Mouse (Mus musculus) embryonic fibroblast, embryonic 13.5 days (primary cell): ENCODE results near the gene Pou2f3. TPM values are rescaled to one million over a fixed set of nuclear protein-coding genes. Genes with fewer than 3 reads are reported as not detected.
A peak's percentile ranks its signal among the peaks of the same experiment; 100 is the strongest.

Experiments
- H3K27ac ChIP-seq: 2 replicates; pipeline ENCODE4 v1.5.1; 2012; ENCODE audit warnings: low read length, control low read depth, inconsistent platforms; ENCODE audit not compliant: insufficient read depth
- H3K4me1 ChIP-seq: 2 replicates; pipeline ENCODE4 v1.6.1; 2011; ENCODE audit warnings: low read length; ENCODE audit not compliant: control insufficient read depth, insufficient read depth
- H3K4me3 ChIP-seq: 2 replicates; pipeline ENCODE4 v1.5.1; 2011; ENCODE audit warnings: mild to moderate bottlenecking, control low read depth, low read length; ENCODE audit not compliant: insufficient read depth
- CTCF ChIP-seq: IDR thresholded peaks from 2 replicates; pipeline ENCODE4 v1.5.1; 2011; ENCODE audit warnings: mild to moderate bottlenecking, control low read depth, low read length, moderate library complexity, borderline replicate concordance; ENCODE audit not compliant: insufficient read depth
- POLR2A ChIP-seq: IDR thresholded peaks from 2 replicates; pipeline ENCODE4 v1.6.1; 2011; ENCODE audit warnings: low read depth, mild to moderate bottlenecking, control low read depth, low read length, moderate library complexity
- polyA plus RNA-seq: library from polyadenylated mRNA; stranded (reverse); fragments of >200 nt; gene quantifications from 2 replicates; pipeline ENCODE4 v1.2.4, GENCODE M21; 2011; ENCODE audit warnings: low read depth; ENCODE audit not compliant: missing spikeins, insufficient read length

The Pou2f3 gene
- polyA plus RNA-seq, 1 experiment, result not detected

- TF ChIP-seq CTCF, result no peak
- no peak for TF ChIP-seq POLR2A
- no peak overlapping the region for H3K4me3 ChIP-seq
- peaks cover 16% of the 10 kb centered on the region for H3K4me1 ChIP-seq
- H3K27ac ChIP-seq, result no peak overlapping the region
Measured at GRCm38 (mm10) chr9:43093803-43094202, 116.4 kb downstream of the Pou2f3 start.

- TF ChIP-seq CTCF, result no peak
- TF ChIP-seq POLR2A, result no peak
- Histone ChIP-seq H3K27ac (peak overlapping the region; percentile 82), H3K4me1 (peaks cover 10% of the 10 kb centered on the region), H3K4me3 (no peak overlapping the region)
Measured at GRCm38 (mm10) chr9:43085686-43086285, 124.4 kb downstream of the Pou2f3 start.

GRCm38 (mm10) chr9:43084496-43085362 lies 125.4 kb downstream of the Pou2f3 start:
- Histone ChIP-seq H3K4me3 (no peak overlapping the region), H3K4me1 (peaks cover 10% of the 10 kb centered on the region), H3K27ac (peak overlapping the region; percentile 82)
- TF ChIP-seq POLR2A (no peak), CTCF (no peak)

- TF ChIP-seq CTCF, result no peak
- no peak for TF ChIP-seq POLR2A
- H3K27ac ChIP-seq, result no peak overlapping the region
Measured at GRCm38 (mm10) chr9:43083441-43084055, 126.6 kb downstream of the Pou2f3 start.

GRCm38 (mm10) chr9:43078711-43079110 lies 131.5 kb downstream of the Pou2f3 start:
- H3K27ac ChIP-seq, result no peak overlapping the region
- 0 out of 2 replicates have a peak, but pooled peaks cover 2% of the 10 kb centered on the region for H3K4me1 ChIP-seq
- H3K4me3 ChIP-seq, result no peak overlapping the region
- TF ChIP-seq CTCF (no peak), POLR2A (no peak)

More at GRCm38 (mm10) chr9:43083441-43084055, 126.6 kb downstream of the Pou2f3 start:
- Histone ChIP-seq H3K4me3 (no peak overlapping the region), H3K4me1 (peaks cover 10% of the 10 kb centered on the region)

GRCm38 (mm10) chr9:43076163-43076562 lies 134.0 kb downstream of the Pou2f3 start:
- Histone ChIP-seq H3K4me3 (no peak overlapping the region), H3K27ac (no peak overlapping the region), H3K4me1 (peaks cover 4% of the 10 kb centered on the region; the same call in 1 of the 2 replicates)
- TF ChIP-seq CTCF, result no peak
- TF ChIP-seq POLR2A, result no peak

- Histone ChIP-seq H3K4me1 (peaks cover 5% of the 10 kb centered on the region; the same call in 1 of the 2 replicates), H3K4me3 (no peak overlapping the region)
- no peak for TF ChIP-seq POLR2A
- no peak for TF ChIP-seq CTCF
Measured at GRCm38 (mm10) chr9:43074611-43075010, 135.6 kb downstream of the Pou2f3 start.

More at GRCm38 (mm10) chr9:43074611-43075010, 135.6 kb downstream of the Pou2f3 start:
- no peak overlapping the region for H3K27ac ChIP-seq

Other genes starting within 250 kb of the Pou2f3 start
- gene Arhgef12, start 103.1 kb downstream of the Pou2f3 start, polyA plus RNA-seq, result 56.1 and 56.6 TPM in 2 replicates
- gene Tmem136, start 93.8 kb downstream of the Pou2f3 start, polyA plus RNA-seq, result 5.5 and 6.6 TPM in 2 replicates
- 147 and 210 TPM in 2 replicates for gene Oaf, start 29.5 kb upstream of the Pou2f3 start, polyA plus RNA-seq
- not detected in 2 replicates for gene Trim29, start 100.5 kb upstream of the Pou2f3 start, polyA plus RNA-seq